In genomic region chr6:29985504-29985903, GRCm38 (mm10) we compare ENCODE assay signal across 8 mouse cellular contexts.
DNase-seq lines count a peak whose midpoint lies in the region; ATAC-seq and TF ChIP-seq lines count a peak whose summit lies in the region.

No protein-coding gene starts in this region.

- peak overlapping the region; percentile 78 for H3K27ac ChIP-seq in lung, postnatal 0 days (ENCODE audit: low read length)
- H3K27ac ChIP-seq in limb, embryonic 12.5 days: 0 out of 2 replicates have a peak overlapping the region, but pooled peaks have one; percentile 47
- no peak overlapping the region for H3K27ac ChIP-seq in small intestine, adult 2 months (ENCODE audit: insufficient read depth, low read depth, low read length)

- no peak for TF ChIP-seq CTCF in lung, postnatal 0 days (IDR thresholded peaks at IDR 0.05)
- TF ChIP-seq CTCF in small intestine, adult 2 months (IDR thresholded peaks at IDR 0.05; ENCODE audit: extremely low read depth, insufficient read length, insufficient replicate concordance, low read depth, low read length): no peak

- no peaks in the 10 kb centered on the region for H3K9me3 ChIP-seq in lung, postnatal 0 days (ENCODE audit: low read length)
- no peaks in the 10 kb centered on the region for H3K9me3 ChIP-seq in limb, embryonic 12.5 days

- peak overlapping the region; percentile 52 for H3K9ac ChIP-seq in lung, postnatal 0 days (replicated peaks; ENCODE audit: low read depth)
- peak overlapping the region; percentile 67 for H3K9ac ChIP-seq in limb, embryonic 12.5 days (replicated peaks)

- H3K27me3 ChIP-seq in lung, postnatal 0 days (replicated peaks; ENCODE audit: insufficient read depth, low read length): no peaks in the 10 kb centered on the region
- H3K27me3 ChIP-seq in limb, embryonic 12.5 days: peaks cover 14% of the 10 kb centered on the region
- H3K27me3 ChIP-seq in small intestine, adult 2 months (ENCODE audit: control insufficient read depth, insufficient read depth, low read length): no peaks in the 10 kb centered on the region

- H3K4me3 ChIP-seq in lung, postnatal 0 days (ENCODE audit: low read depth, low read length): peak overlapping the region; percentile 58
- peak overlapping the region; percentile 52 for H3K4me3 ChIP-seq in limb, embryonic 12.5 days (replicated peaks)
- H3K4me3 ChIP-seq in small intestine, adult 2 months (ENCODE audit: low read depth, low read length): peak overlapping the region; percentile 77

- 0 out of 2 replicates have a peak, but pooled peaks have one; percentile 20 for ATAC-seq in cerebellum, adult (ENCODE audit: insufficient number of reproducible peaks, low FRiP score, low TSS enrichment)
- ATAC-seq in lung, postnatal 0 days: peak; percentile 22
- ATAC-seq in limb, embryonic 12.5 days (ENCODE audit: insufficient number of reproducible peaks, insufficient read depth, low FRiP score, low TSS enrichment, low read depth): peak; percentile 48; the same call in 1 of the 2 replicates

- H3K36me3 ChIP-seq in lung, postnatal 0 days (ENCODE audit: insufficient read depth, low read length): no peaks in the 10 kb centered on the region
- H3K36me3 ChIP-seq in limb, embryonic 12.5 days: no peaks in the 10 kb centered on the region
- no peaks in the 10 kb centered on the region for H3K36me3 ChIP-seq in small intestine, adult 2 months (ENCODE audit: control insufficient read depth, insufficient read depth, low read length)

- under 1% methylated on average over 14 of the region's 14 CpGs for WGBS in lung, postnatal 0 days
- 1% methylated on average over 14 of the region's 14 CpGs for WGBS in limb, embryonic 12.5 days
- WGBS in small intestine, adult 2 months: 3% methylated on average over 14 of the region's 14 CpGs

- no peak for TF ChIP-seq EP300 in lung, postnatal 0 days (IDR thresholded peaks at IDR 0.05)

- no peak for DNase-seq in cerebellum, postnatal 10 days
- DNase-seq in lung, postnatal 0 days (ENCODE audit: low spot score): no peak
- no peak for DNase-seq in lung, postnatal 25 days (ENCODE audit: low spot score)
- DNase-seq in spleen, adult 12 weeks (ENCODE audit: low spot score): no peak
- no peak for DNase-seq in urinary bladder, adult 18-20 months (ENCODE audit: low spot score in 2 of 2)

- H3K4me1 ChIP-seq in lung, postnatal 0 days (ENCODE audit: insufficient read depth, low read depth, low read length): no peaks in the 10 kb centered on the region; the same call in 1 of the 2 replicates
- H3K4me1 ChIP-seq in limb, embryonic 12.5 days (replicated peaks): peaks cover 6% of the 10 kb centered on the region
- H3K4me1 ChIP-seq in small intestine, adult 2 months (ENCODE audit: control insufficient read depth, insufficient read depth, insufficient read length, low read length): peaks cover 3% of the 10 kb centered on the region

- no peak for TF ChIP-seq POLR2A in small intestine, adult 2 months (IDR thresholded peaks at IDR 0.05; ENCODE audit: low read depth, low read length)

- H3K4me2 ChIP-seq in lung, postnatal 0 days (replicated peaks; ENCODE audit: low read depth, low read length): peak overlapping the region; percentile 79
- peak overlapping the region; percentile 87 for H3K4me2 ChIP-seq in limb, embryonic 12.5 days
